Mouse (Mus musculus) T-helper 17 cell (primary cell): Measurements from ENCODE around the gene Gpx6.

ENCODE experiments used
- in situ Hi-C, 2 experiments: fragments of 300-600 bp; cut with MboI, MseI; formaldehyde crosslinking; loops; 1 replicate in 1 of 2; 2 replicates in 1 of 2; pipeline ENCODE4 v1.15.1; 2025; ENCODE audit warnings: high pct_unique_total_duplicates in 2 of 2

Gene Gpx6

DNA sequence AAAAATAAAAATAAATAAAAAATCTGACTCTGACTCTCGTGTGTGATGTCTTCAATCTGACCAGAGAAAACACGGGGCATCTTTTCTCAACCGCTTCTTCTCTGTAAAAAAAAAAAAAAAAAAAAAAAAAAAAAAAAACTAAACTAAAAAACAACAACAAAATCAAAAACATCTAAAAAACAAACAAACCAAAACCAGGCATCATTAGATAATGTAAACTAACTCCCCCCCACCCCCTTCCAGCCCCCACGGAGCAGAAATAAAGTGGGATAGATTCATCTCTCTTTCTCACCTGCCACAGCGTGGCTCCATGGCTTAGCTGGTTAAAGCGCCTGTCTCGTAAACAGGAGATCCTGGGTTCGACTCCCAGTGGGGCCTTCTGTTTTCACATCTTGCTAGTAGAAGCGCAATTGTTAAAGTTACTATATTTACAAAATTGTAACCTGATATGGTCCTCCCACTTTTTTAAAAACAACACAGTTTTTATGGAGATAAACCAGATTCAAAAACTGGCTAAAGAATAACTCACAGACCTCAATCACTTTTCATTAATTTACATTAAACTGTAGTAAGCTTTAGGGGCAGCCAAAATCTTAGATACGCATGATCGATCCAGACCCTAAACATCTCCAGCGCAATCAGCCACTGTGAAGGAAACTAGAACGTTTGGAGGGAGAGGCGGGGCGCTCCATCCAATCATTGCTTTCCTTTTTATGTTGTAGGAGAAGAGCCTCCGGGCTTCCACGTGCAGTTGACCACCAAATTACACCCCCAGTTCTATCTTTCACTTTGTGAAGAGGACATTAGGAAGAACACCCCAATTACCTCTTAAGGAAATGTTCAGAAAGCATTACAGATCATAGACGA is 10.8 kb downstream of the Gpx6 start:
- in situ Hi-C loops: loop anchor here (5.0 to 10.0 kb wide), 3 partner anchors 78 to 670 kb away; no protein-coding TSS in a partner anchor

GRCm38 (mm10) chr13:21323405-21323804 is 11.5 kb downstream of the Gpx6 start:
- in situ Hi-C loops: loop anchor here (5.0 to 10.0 kb wide), 3 partner anchors 79 to 669 kb away; no protein-coding TSS in a partner anchor

DNA sequence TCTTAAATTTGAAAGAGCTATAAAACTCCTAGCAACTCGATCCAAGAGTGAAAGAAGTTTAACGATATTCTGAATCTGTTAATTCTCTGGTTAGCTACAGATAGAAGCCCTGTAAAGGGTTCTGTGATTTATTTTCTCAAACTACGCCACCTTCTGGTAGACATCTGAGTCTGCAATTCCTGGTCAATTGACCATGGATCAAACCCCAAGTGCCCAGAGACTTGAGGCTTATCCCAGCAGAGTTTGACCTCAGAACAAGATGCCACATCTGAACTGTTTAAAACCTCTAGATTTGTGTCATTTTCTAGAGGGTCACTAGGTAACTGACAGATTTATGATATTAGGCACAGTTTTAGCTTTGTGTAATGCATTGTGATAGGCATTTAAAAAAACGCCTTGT is 14.3 kb downstream of the Gpx6 start:
- in situ Hi-C loops: loop anchor here in 1 of 2 experiments (5.0 to 10.0 kb wide), 3 partner anchors 44 to 359 kb away; no protein-coding TSS in a partner anchor

DNA sequence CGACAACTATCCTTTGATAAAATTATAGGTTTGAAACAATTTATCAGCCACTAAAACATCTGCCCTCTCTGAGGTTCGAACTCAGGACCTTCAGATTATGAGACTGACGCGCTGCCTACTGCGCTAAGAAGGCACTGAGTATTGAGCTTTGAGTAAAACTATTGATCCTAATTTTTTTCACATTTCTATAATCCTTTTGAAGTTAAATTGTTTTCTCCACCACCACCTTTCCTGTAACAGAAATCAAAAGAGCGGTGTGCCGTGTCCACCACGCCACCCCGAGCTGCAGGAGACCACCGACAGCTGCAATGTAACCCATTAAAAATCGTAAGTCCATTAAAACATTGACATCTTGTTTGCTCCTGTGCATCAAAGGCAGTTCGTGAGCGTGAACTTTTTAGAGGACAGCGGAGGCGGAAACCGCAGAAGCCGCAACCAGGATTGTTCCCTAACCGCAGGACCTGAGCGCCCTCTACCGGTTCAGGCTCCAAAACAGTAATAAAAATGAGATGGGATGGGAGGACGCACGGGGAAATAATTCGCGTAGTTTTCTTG is 14.8 kb downstream of the Gpx6 start:
- in situ Hi-C loops: loop anchor here in 1 of 2 experiments (5.0 to 10.0 kb wide), 3 partner anchors 44 to 358 kb away; no protein-coding TSS in a partner anchor

GRCm38 (mm10) chr13:21327424-21327823 is 15.5 kb downstream of the Gpx6 start:
- in situ Hi-C loops: loop anchor here in 1 of 2 experiments (5.0 to 10.0 kb wide), 3 partner anchors 45 to 357 kb away; no protein-coding TSS in a partner anchor

- in situ Hi-C loops: loop anchor here in 1 of 2 experiments (10.0 kb wide), 1 partner anchor 1698 kb away; no protein-coding TSS in a partner anchor
Measured at GRCm38 (mm10) chr13:21346610-21347009, 34.7 kb downstream of the Gpx6 start, which contains the start of gene Olfr1367. Olfr1367 (plus strand) TSS chr13:21346910.

GRCm38 (mm10) chr13:21350593-21350992 is 38.7 kb downstream of the Gpx6 start:
- in situ Hi-C loops: no loop called here

DNA sequence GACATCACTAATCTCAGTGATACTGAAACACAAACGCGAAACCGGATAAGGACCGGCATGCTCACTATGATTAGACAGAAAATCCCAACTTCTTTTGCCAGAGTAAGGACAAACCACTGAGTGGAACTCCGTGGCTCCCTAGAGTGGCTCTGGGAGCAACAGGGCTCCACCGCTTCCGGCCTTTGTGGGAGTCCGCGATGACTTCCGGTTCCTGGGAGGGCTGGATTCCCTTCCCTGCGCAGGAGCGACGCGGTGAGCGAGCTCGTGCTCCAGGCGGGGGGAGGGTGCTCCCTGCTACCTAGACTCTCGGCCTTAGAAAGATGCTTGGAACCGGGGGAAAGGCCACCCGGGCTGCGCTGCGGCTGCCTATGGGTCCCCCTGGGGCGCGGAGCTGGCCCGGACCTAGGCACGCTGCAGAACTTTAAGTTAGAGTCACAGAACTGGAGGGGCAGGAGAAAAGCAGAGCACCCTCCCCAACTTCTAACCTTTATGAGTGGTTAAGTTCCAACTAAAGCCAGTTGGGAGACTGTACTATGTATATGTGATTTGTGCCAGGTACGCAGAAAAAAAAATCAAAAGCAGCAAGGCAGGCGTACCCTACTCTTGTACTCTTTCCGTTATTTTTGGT is 50.8 kb downstream of the Gpx6 start, which contains the start of gene Zscan12:
Gene Zscan12 (plus strand): TSS at position 200 of the 628 bp plus-strand sequence.
- in situ Hi-C loops: no loop called here

DNA sequence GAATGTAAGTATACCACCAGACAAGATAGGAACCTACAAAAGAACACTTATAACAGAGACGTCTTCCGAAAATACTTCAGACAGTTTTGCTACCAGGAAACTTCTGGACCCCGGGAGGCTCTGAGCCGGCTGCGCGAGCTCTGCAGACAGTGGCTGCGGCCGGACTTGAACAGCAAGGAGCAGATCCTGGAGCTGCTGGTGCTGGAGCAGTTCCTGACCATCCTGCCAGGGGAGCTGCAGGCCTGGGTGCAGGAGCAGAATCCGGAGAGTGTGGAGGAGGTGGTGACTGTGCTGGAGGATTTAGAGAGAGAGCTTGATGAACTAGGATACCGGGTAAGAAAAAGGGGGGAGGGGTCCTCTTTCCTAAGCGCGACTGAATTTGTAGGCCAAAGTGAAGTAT is 51.8 kb downstream of the Gpx6 start:
- in situ Hi-C loops: no loop called here

GRCm38 (mm10) chr13:21366635-21367034 is 54.7 kb downstream of the Gpx6 start:
- in situ Hi-C loops: no loop called here
